Mouse (Mus musculus): ENCODE measurements at regions not wholly inside any gene's neighbourhood (a gene's known extent, or its start where the extent isn't known, plus 50 kb on each side); places are given as distances from the start of the nearest gene placed in this dataset.

- TF ChIP-seq CTCF (IDR thresholded peaks at IDR 0.05; ENCODE audit: low read depth, low read length): no peak
- TF ChIP-seq POLR2A (IDR thresholded peaks at IDR 0.05; ENCODE audit: extremely low read depth, insufficient read depth, low read length): no peak
Measured at GRCm38 (mm10) chr12:12179292-12179865, 82.6 kb upstream of the Fam49a start.

Measured in liver, adult 2 months (tissue).